Mouse (Mus musculus) testis, adult 2 months (tissue): ENCODE data around the gene Tmc6.

Experiments
- CTCF ChIP-seq: fragments of 200-500 bp; IDR thresholded peaks from 2 replicates; pipeline ENCODE4 v1.5.1; 2012; ENCODE audit warnings: low read depth, mild to moderate bottlenecking, inconsistent platforms, low read length, moderate library complexity; ENCODE audit not compliant: control insufficient read depth, insufficient read depth, insufficient replicate concordance
- POLR2A ChIP-seq: fragments of 200-500 bp; IDR thresholded peaks from 2 replicates; pipeline ENCODE4 v1.6.1; 2012; ENCODE audit warnings: low read depth, mild to moderate bottlenecking, inconsistent platforms, low read length, moderate library complexity; ENCODE audit not compliant: control insufficient read depth

DNA sequence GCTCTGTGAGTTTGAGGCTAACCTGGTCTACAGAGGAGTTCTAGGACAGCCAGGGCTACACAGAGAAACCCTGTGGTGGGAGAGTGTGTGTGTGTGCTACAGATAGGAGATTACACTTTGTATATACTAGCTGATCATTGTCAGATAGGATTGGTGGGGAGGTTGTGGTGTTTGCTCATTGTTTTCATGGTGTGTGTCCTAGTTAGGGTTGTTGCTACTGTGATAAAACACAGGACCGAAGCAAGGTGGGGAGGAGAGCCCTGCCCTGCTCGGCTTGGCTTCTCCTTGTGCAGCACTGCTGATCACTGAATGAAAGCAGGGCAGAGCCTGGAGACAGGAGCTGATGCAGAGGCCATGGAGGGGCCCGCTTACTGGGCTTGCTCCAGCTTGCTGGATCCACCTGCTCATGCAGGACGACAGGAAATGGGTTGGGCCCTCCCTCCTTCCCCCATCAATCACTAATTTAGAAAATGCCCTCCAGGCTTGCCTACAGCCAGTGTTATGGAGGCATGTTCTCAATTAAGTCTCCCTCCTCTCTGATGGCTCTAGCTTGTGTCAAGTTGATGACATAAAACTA lies 38.5 kb downstream of the Tmc6 start:
- TF ChIP-seq CTCF (no peak), POLR2A (no peak)
